Mouse (Mus musculus) CH12.LX (cell line): ENCODE measurements around the gene Myo10. TPM values are rescaled to one million over a fixed set of nuclear protein-coding genes. Genes with fewer than 3 reads are reported as not detected.

Source experiments
- DNase-seq: peaks from one replicate; pipeline ENCODE4 v3.0.0-alpha.2; 2013; ENCODE audit errors: extremely low read depth
- H3K27ac ChIP-seq: 2 replicates; pipeline ENCODE4 v1.5.1; 2012; ENCODE audit warnings: low read depth, mild to moderate bottlenecking, control low read depth, moderate library complexity; ENCODE audit not compliant: insufficient read depth
- H3K27me3 ChIP-seq: replicated peaks from 2 replicates; pipeline ENCODE3; 2012; ENCODE audit warnings: inconsistent platforms
- H3K36me3 ChIP-seq, 2 experiments: replicated peaks in 1 of 2; 2 replicates each; pipeline versions ENCODE3 to v1.6.1; 2012; ENCODE audit warnings: inconsistent platforms in 1 of 2, low read length in 1 of 2, mild to moderate bottlenecking in 1 of 2, mixed read lengths in 1 of 2, moderate library complexity in 1 of 2; ENCODE audit not compliant: control insufficient read depth in 1 of 2, insufficient read depth in 1 of 2
- H3K4me1 ChIP-seq, 2 experiments: 2 replicates each; pipeline ENCODE4 v1.6.1; 2012; ENCODE audit warnings: inconsistent platforms in 1 of 2, moderate library complexity in 1 of 2; ENCODE audit not compliant: insufficient read depth in 2 of 2, control insufficient read depth in 1 of 2
- H3K4me2 ChIP-seq: 2 replicates; pipeline ENCODE4 v1.6.1; 2012; ENCODE audit warnings: low read depth, mild to moderate bottlenecking, control low read depth; ENCODE audit not compliant: poor library complexity, insufficient read depth, severe bottlenecking
- H3K4me3 ChIP-seq, 3 experiments: fragments of 150-350 bp in 1 of 3; sonication (generic) in 1 of 3; replicated peaks in 1 of 3; 2 replicates each; pipeline versions ENCODE3 to v1.5.1; 2011 to 2012; ENCODE audit warnings: low read depth in 2 of 3, low read length in 2 of 3, mild to moderate bottlenecking in 2 of 3, moderate library complexity in 2 of 3, control low read depth in 1 of 3, improper control_type of control experiment in 1 of 3, inconsistent platforms in 1 of 3, mixed read lengths in 1 of 3; ENCODE audit not compliant: poor library complexity in 1 of 3
- H3K79me2 ChIP-seq: replicated peaks from 2 replicates; pipeline ENCODE4 v1.6.1; 2012; ENCODE audit warnings: mild to moderate bottlenecking, moderate library complexity; ENCODE audit not compliant: control insufficient read depth, poor library complexity, insufficient read depth, severe bottlenecking; ENCODE audit errors: extremely low read depth
- H3K9ac ChIP-seq: 2 replicates; pipeline ENCODE4 v1.6.1; 2012; ENCODE audit warnings: low read depth, mild to moderate bottlenecking, control low read depth, moderate library complexity; ENCODE audit not compliant: insufficient read depth
- H3K9me3 ChIP-seq: replicated peaks from 2 replicates; pipeline ENCODE3; 2012; ENCODE audit warnings: low read length, inconsistent platforms, mixed read lengths
- BHLHE40 ChIP-seq: IDR thresholded peaks from 2 replicates; pipeline ENCODE4 v1.6.1; 2011; ENCODE audit warnings: mild to moderate bottlenecking, low read depth, low read length, improper control_type of control experiment
- CHD1 ChIP-seq: IDR thresholded peaks from 2 replicates; pipeline ENCODE4 v1.6.1; 2012; ENCODE audit warnings: low read depth, low read length, improper control_type of control experiment, inconsistent platforms
- CHD2 ChIP-seq: IDR thresholded peaks from 2 replicates; pipeline ENCODE4 v1.6.1; 2011; ENCODE audit warnings: low read length, improper control_type of control experiment
- ELF1 ChIP-seq: IDR thresholded peaks from 2 replicates; pipeline ENCODE4 v1.6.1; 2014; ENCODE audit warnings: low read depth, mild to moderate bottlenecking, inconsistent platforms, low read length, improper control_type of control experiment
- EP300 ChIP-seq: IDR thresholded peaks from 2 replicates; pipeline ENCODE4 v1.6.1; 2011; ENCODE audit warnings: low read length, improper control_type of control experiment
- ETS1 ChIP-seq: conservative IDR thresholded peaks from 2 replicates; pipeline ENCODE4 v1.6.1; 2012; ENCODE audit warnings: low read depth, mild to moderate bottlenecking, inconsistent platforms, low read length, improper control_type of control experiment, moderate library complexity
- GABPA ChIP-seq: IDR thresholded peaks from 2 replicates; pipeline ENCODE4 v1.6.1; 2012; ENCODE audit warnings: low read depth, low read length, improper control_type of control experiment, inconsistent platforms; ENCODE audit not compliant: insufficient replicate concordance
- HCFC1 ChIP-seq: IDR thresholded peaks from 2 replicates; pipeline ENCODE4 v1.6.1; 2012; ENCODE audit warnings: low read depth, mild to moderate bottlenecking, inconsistent platforms, low read length, improper control_type of control experiment
- IRF4 ChIP-seq: IDR thresholded peaks from 2 replicates; pipeline ENCODE4 v1.6.1; 2014; ENCODE audit warnings: low read depth, mild to moderate bottlenecking, inconsistent platforms, low read length, improper control_type of control experiment
- JUND ChIP-seq: conservative IDR thresholded peaks from 2 replicates; pipeline ENCODE4 v1.6.1; 2011; ENCODE audit warnings: low read depth, low read length, improper control_type of control experiment
- MAX ChIP-seq: IDR thresholded peaks from 2 replicates; pipeline ENCODE4 v1.6.1; 2011; ENCODE audit warnings: low read length, improper control_type of control experiment
- MAZ ChIP-seq: IDR thresholded peaks from 2 replicates; pipeline ENCODE4 v1.6.1; 2012; ENCODE audit warnings: low read depth, mild to moderate bottlenecking, inconsistent platforms, low read length, improper control_type of control experiment, moderate library complexity
- MEF2A ChIP-seq: IDR thresholded peaks from 2 replicates; pipeline ENCODE4 v1.6.1; 2014; ENCODE audit warnings: low read depth, mild to moderate bottlenecking, inconsistent platforms, low read length, improper control_type of control experiment, borderline replicate concordance
- MXI1 ChIP-seq: IDR thresholded peaks from 2 replicates; pipeline ENCODE4 v1.6.1; 2011; ENCODE audit warnings: mild to moderate bottlenecking, low read depth, low read length, improper control_type of control experiment
- MYC ChIP-seq: IDR thresholded peaks from 2 replicates; pipeline ENCODE4 v1.6.1; 2011; ENCODE audit warnings: low read depth, mild to moderate bottlenecking, improper control_type of control experiment, low read length
- NELFE ChIP-seq: IDR thresholded peaks from 2 replicates; pipeline ENCODE4 v1.6.1; 2011; ENCODE audit warnings: low read depth, low read length, improper control_type of control experiment
- NRF1 ChIP-seq: IDR thresholded peaks from 2 replicates; pipeline ENCODE4 v1.6.1; 2014; ENCODE audit warnings: low read depth, mild to moderate bottlenecking, inconsistent platforms, low read length, improper control_type of control experiment, moderate library complexity
- PAX5 ChIP-seq: IDR thresholded peaks from 2 replicates; pipeline ENCODE4 v1.6.1; 2012; ENCODE audit warnings: low read length, inconsistent platforms, mixed read lengths
- POLR2A ChIP-seq: IDR thresholded peaks from 2 replicates; pipeline ENCODE4 v1.6.1; 2011; ENCODE audit warnings: low read depth, mild to moderate bottlenecking, improper control_type of control experiment, low read length
- POLR2AphosphoS2 ChIP-seq: IDR thresholded peaks from 2 replicates; pipeline ENCODE4 v1.6.1; 2011; ENCODE audit warnings: low read depth, low read length, improper control_type of control experiment
- RCOR1 ChIP-seq: conservative IDR thresholded peaks from 2 replicates; pipeline ENCODE4 v1.6.1; 2012; ENCODE audit warnings: low read depth, mild to moderate bottlenecking, inconsistent platforms, low read length, improper control_type of control experiment
- SIN3A ChIP-seq: IDR thresholded peaks from 2 replicates; pipeline ENCODE4 v1.6.1; 2012; ENCODE audit warnings: low read length, improper control_type of control experiment, inconsistent platforms
- TBP ChIP-seq: conservative IDR thresholded peaks from 2 replicates; pipeline ENCODE4 v1.6.1; 2011; ENCODE audit warnings: low read depth, low read length, improper control_type of control experiment
- TCF12 ChIP-seq: IDR thresholded peaks from 2 replicates; pipeline ENCODE4 v1.6.1; 2014; ENCODE audit warnings: low read depth, mild to moderate bottlenecking, inconsistent platforms, low read length, improper control_type of control experiment
- USF1 ChIP-seq: IDR thresholded peaks from 2 replicates; pipeline ENCODE4 v1.6.1; 2014; ENCODE audit warnings: low read depth, mild to moderate bottlenecking, inconsistent platforms, low read length, improper control_type of control experiment
- ZC3H11A ChIP-seq: IDR thresholded peaks from 2 replicates; pipeline ENCODE4 v1.6.1; 2012; ENCODE audit warnings: low read depth, mild to moderate bottlenecking, inconsistent platforms, low read length, improper control_type of control experiment
- ZKSCAN1 ChIP-seq: IDR thresholded peaks from 2 replicates; pipeline ENCODE4 v1.6.1; 2012; ENCODE audit warnings: low read depth, inconsistent platforms, low read length, improper control_type of control experiment, borderline replicate concordance
- ZMIZ1 ChIP-seq: IDR thresholded peaks from 2 replicates; pipeline ENCODE4 v1.6.1; 2012; ENCODE audit warnings: low read depth, mild to moderate bottlenecking, inconsistent platforms, low read length, improper control_type of control experiment
- ZNF384 ChIP-seq: IDR thresholded peaks from 2 replicates; pipeline ENCODE4 v1.6.1; 2012; ENCODE audit warnings: low read depth, low read length, improper control_type of control experiment, inconsistent platforms
- dilution Hi-C: fragments of 300-500 bp; cut with MboI; formaldehyde crosslinking; loops from 2 replicates; pipeline ENCODE4 v1.14.3; 2020; ENCODE audit warnings: low sequenced_read_pairs; ENCODE audit not compliant: extremely low pct_unique_long_range_greater_than_20kb, extremely low pct_ligation_motif_present
- in situ Hi-C: fragments of 300-500 bp; cut with MboI; formaldehyde crosslinking; loops from 3 replicates; pipeline ENCODE4 v1.14.3; 2019; ENCODE audit warnings: low sequenced_read_pairs, low pct_ligation_motif_present, low pct_unique_long_range_greater_than_20kb, mixed read lengths
- polyA plus RNA-seq: library from polyadenylated mRNA; unstranded; fragments of >175 nt; gene quantifications from 2 replicates; pipeline ENCODE4 v1.2.1, GENCODE M21; 2012; ENCODE audit warnings: low read depth; ENCODE audit not compliant: insufficient read length
- total RNA-seq, 2 experiments: library from RNA; depleted of rRNA; stranded (reverse); fragments of 300-350 nt in 1 of 2; fragments of >200 nt in 1 of 2; gene quantifications; 2 replicates each; pipeline ENCODE4 v1.2.3; 2012 to 2014

Gene Myo10
- total and polyA plus RNA-seq, 3 experiments: 6.4 to 13.6 (median 8.6) TPM

- peaks cover 39 to 74% of the 10 kb centered on the region in 2 experiments for H3K36me3 ChIP-seq
- H3K4me3 ChIP-seq: peak overlapping the region; percentile 63 to 85 (median 84)
- DNase-seq: peak; percentile 76
- H3K79me2 ChIP-seq: peaks cover 15% of the 10 kb centered on the region
- H3K4me1 ChIP-seq: peaks cover 14 to 30% of the 10 kb centered on the region in 2 experiments
- H3K9ac ChIP-seq: peak overlapping the region; percentile 78
- no peaks in the 10 kb centered on the region for H3K9me3 ChIP-seq
- peak overlapping the region; percentile 75 for H3K4me2 ChIP-seq
- no peak for TF ChIP-seq ETS1
- 0 out of 2 replicates have a peak, but pooled peaks have one; percentile 43 for TF ChIP-seq TBP
- peak; percentile 19; the same call in 1 of the 2 replicates for TF ChIP-seq POLR2AphosphoS2
- TF ChIP-seq POLR2A: peak; percentile 70
- 0 out of 2 replicates have a peak, but pooled peaks have one; percentile 8 for TF ChIP-seq ZMIZ1
- TF ChIP-seq MAX: peak; percentile 56
- TF ChIP-seq TCF12: peak; percentile 66; the same call in 1 of the 2 replicates
- TF ChIP-seq MXI1: peak; percentile 24
- peak; percentile 37; the same call in 1 of the 2 replicates for TF ChIP-seq CHD1
- peak; percentile 90 for TF ChIP-seq MYC
- TF ChIP-seq MEF2A: no peak
- TF ChIP-seq NELFE: no peak
- TF ChIP-seq NRF1: peak; percentile 54; the same call in 1 of the 2 replicates
- no peak for TF ChIP-seq IRF4
- TF ChIP-seq, all 38 proteins: peak for 10
- in situ Hi-C loops (loop anchor here (5.0 kb wide), 2 partner anchors 151 to 521 kb away; no protein-coding TSS in a partner anchor), dilution Hi-C loops (no loop called here)
- Histone ChIP-seq H3K27ac (peak overlapping the region; percentile 88), H3K27me3 (no peaks in the 10 kb centered on the region)
Observed at GRCm38 (mm10) chr15:25806363-25806762, 184.0 kb downstream of the Myo10 start.

GRCm38 (mm10) chr15:25806878-25807277 is 184.6 kb downstream of the Myo10 start:
- DNase-seq: peak; percentile 87
- Histone ChIP-seq H3K27me3 (no peaks in the 10 kb centered on the region), H3K9me3 (no peaks in the 10 kb centered on the region), H3K4me2 (peak overlapping the region; percentile 75), H3K9ac (peak overlapping the region; percentile 78), H3K27ac (peak overlapping the region; percentile 88), H3K4me1 (peaks cover 15 to 30% of the 10 kb centered on the region in 2 experiments), H3K4me3 (peak overlapping the region; percentile 63 to 85 (median 84)), H3K36me3 (peaks cover 44 to 74% of the 10 kb centered on the region in 2 experiments), H3K79me2 (peaks cover 15% of the 10 kb centered on the region)
- dilution Hi-C loops: no loop called here
- TF ChIP-seq JUND: no peak
- TF ChIP-seq PAX5: no peak
- 0 out of 2 replicates have a peak, but pooled peaks have one; percentile 2 for TF ChIP-seq BHLHE40
- no peak for TF ChIP-seq ZC3H11A
- TF ChIP-seq ZMIZ1: 0 out of 2 replicates have a peak, but pooled peaks have one; percentile 23
- no peak for TF ChIP-seq RCOR1
- no peak for TF ChIP-seq EP300
- TF ChIP-seq NRF1: no peak
- TF ChIP-seq CHD1: peak; percentile 62; the same call in 1 of the 2 replicates
- TF ChIP-seq GABPA: no peak
- TF ChIP-seq ZKSCAN1: no peak
- peak; percentile 59 for TF ChIP-seq ELF1
- peak; percentile 65 for TF ChIP-seq HCFC1
- no peak for TF ChIP-seq USF1
- no peak for TF ChIP-seq ZNF384
- TF ChIP-seq MXI1: peak; percentile 79; the same call in 1 of the 2 replicates
- peak; percentile 77 for TF ChIP-seq SIN3A
- TF ChIP-seq CHD2: no peak
- no peak; the same call in 1 of the 2 replicates for TF ChIP-seq MAX
- no peak for TF ChIP-seq MAZ
- TF ChIP-seq MYC: no peak
- TF ChIP-seq MEF2A: no peak
- TF ChIP-seq POLR2A: 0 out of 2 replicates have a peak, but pooled peaks have one; percentile 38
- TF ChIP-seq ETS1: peak; percentile 69
- TF ChIP-seq TCF12: no peak
- TF ChIP-seq, all 38 proteins: peak for 9
- in situ Hi-C loops: loop anchor here (5.0 kb wide), 2 partner anchors 150 to 520 kb away; no protein-coding TSS in a partner anchor
